Mouse (Mus musculus): Measurements from ENCODE around the gene Insm2.

DNA sequence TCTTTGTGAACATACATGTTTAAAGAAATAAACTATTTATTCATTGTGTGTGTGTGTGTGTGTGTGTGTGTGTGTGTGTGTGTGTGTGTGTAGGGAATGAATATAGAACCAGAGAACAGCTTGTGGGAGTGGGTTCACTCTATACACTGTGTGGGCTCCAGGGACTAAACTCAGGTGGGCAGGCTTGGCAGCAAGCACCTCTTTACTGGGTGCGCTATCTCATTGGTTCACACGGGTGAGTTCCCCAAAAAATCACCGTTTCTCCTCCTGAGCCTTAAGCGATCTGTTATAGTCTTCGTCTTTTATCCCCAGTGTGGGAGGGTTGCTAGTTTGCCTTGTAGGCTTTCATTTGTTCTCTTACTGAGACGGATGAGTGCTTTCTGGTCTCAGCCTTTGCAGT, 41.4 kb upstream of the Insm2 start:
- TF ChIP-seq CTCF (IDR thresholded peaks at IDR 0.05; ENCODE audit: low read depth, low read length), result no peak
- TF ChIP-seq POLR2A (IDR thresholded peaks at IDR 0.05; ENCODE audit: extremely low read depth, insufficient read depth, low read length), result no peak

All from liver, adult 2 months (tissue).